Mouse (Mus musculus) ES-E14 (cell line): Measurements from ENCODE around the gene Rin2. TPM values are rescaled to one million over a fixed set of nuclear protein-coding genes. Genes with fewer than 3 reads are reported as not detected.
A peak's percentile ranks its signal among the peaks of the same experiment; 100 is the strongest.

Source experiments
- DNase-seq: peaks from one replicate; pipeline ENCODE4 v3.0.0-alpha.2; 2013; ENCODE audit warnings: low read depth, low spot score
- H3K27ac ChIP-seq: 2 replicates; pipeline ENCODE4 v1.5.1; 2012; ENCODE audit warnings: low read depth, mild to moderate bottlenecking, low read length, moderate library complexity, mixed read lengths; ENCODE audit not compliant: poor library complexity, insufficient read depth, severe bottlenecking
- H3K36me3 ChIP-seq: 2 replicates; pipeline ENCODE4 v1.6.1; 2012; ENCODE audit warnings: mild to moderate bottlenecking, low read length, moderate library complexity, mixed read lengths; ENCODE audit not compliant: control insufficient read depth, poor library complexity, insufficient read depth, severe bottlenecking
- H3K4me1 ChIP-seq, 2 experiments: fragments of 150-350 bp in 1 of 2; sonication (generic) in 1 of 2; 2 replicates each; pipeline ENCODE4 v1.6.1; 2012; ENCODE audit warnings: low read length in 2 of 2, mild to moderate bottlenecking in 1 of 2, mixed read lengths in 1 of 2; ENCODE audit not compliant: control insufficient read depth in 2 of 2, insufficient read depth in 2 of 2, poor library complexity in 1 of 2
- H3K4me3 ChIP-seq, 2 experiments: fragments of 150-350 bp in 1 of 2; sonication (generic) in 1 of 2; 2 replicates each; pipeline ENCODE4 v1.5.1; 2012; ENCODE audit warnings: low read length in 2 of 2, low read depth in 1 of 2, mild to moderate bottlenecking in 1 of 2, mixed read lengths in 1 of 2; ENCODE audit not compliant: insufficient read depth in 1 of 2, poor library complexity in 1 of 2, severe bottlenecking in 1 of 2
- H3K9ac ChIP-seq: 2 replicates; pipeline ENCODE4 v1.6.1; 2012; ENCODE audit warnings: low read depth, mild to moderate bottlenecking, low read length, mixed read lengths; ENCODE audit not compliant: poor library complexity, insufficient read depth, severe bottlenecking
- H3K9me3 ChIP-seq: fragments of 150-350 bp; sonication (generic); 2 replicates; pipeline ENCODE4 v1.6.1; 2012; ENCODE audit warnings: low read depth, mild to moderate bottlenecking, low read length; ENCODE audit not compliant: control insufficient read depth, insufficient read depth
- CHD2 ChIP-seq: IDR thresholded peaks from 2 replicates; pipeline ENCODE4 v1.6.1; 2014; ENCODE audit warnings: mild to moderate bottlenecking, low read depth, low read length, inconsistent platforms
- HCFC1 ChIP-seq: IDR thresholded peaks from 2 replicates; pipeline ENCODE4 v1.6.1; 2012; ENCODE audit warnings: low read length, inconsistent platforms, borderline replicate concordance; ENCODE audit not compliant: insufficient read depth
- MAFK ChIP-seq: IDR thresholded peaks from 2 replicates; pipeline ENCODE4 v1.6.1; 2014; ENCODE audit warnings: mild to moderate bottlenecking, low read depth, low read length, inconsistent platforms; ENCODE audit not compliant: insufficient read depth
- ZC3H11A ChIP-seq: IDR thresholded peaks from 2 replicates; pipeline ENCODE4 v1.6.1; 2012; ENCODE audit warnings: low read depth, mild to moderate bottlenecking, inconsistent platforms, low read length, borderline replicate concordance
- ZNF384 ChIP-seq: IDR thresholded peaks from 2 replicates; pipeline ENCODE4 v1.6.1; 2012; ENCODE audit warnings: low read depth, low read length, inconsistent platforms
- in situ Hi-C, 2 experiments: fragments of 600-800 bp; cut with MboI; formaldehyde crosslinking; loops; one replicate each; pipeline ENCODE4 v1.15.1; 2025; ENCODE audit warnings: low sequenced_read_pairs in 2 of 2, inconsistent platforms in 1 of 2; ENCODE audit not compliant: unreplicated experiment in 2 of 2
- total RNA-seq: library from RNA; depleted of rRNA; stranded (reverse); fragments of 300-350 nt; gene quantifications from 2 replicates; pipeline ENCODE4 v1.2.3, GENCODE M21; 2012

Gene Rin2
- total RNA-seq, 1 experiment, result 3.7 TPM

- no peaks in the 10 kb centered on the region for H3K36me3 ChIP-seq
- no peak for DNase-seq
- no peak overlapping the region for H3K4me3 ChIP-seq
- no peak overlapping the region for H3K27ac ChIP-seq
- no peak for TF ChIP-seq CHD2
- no peak for TF ChIP-seq ZNF384
- TF ChIP-seq HCFC1, result no peak
- TF ChIP-seq MAFK, result no peak
- TF ChIP-seq ZC3H11A, result no peak
- in situ Hi-C loops, result no loop called here
- no peaks in the 10 kb centered on the region for H3K4me1 ChIP-seq
- no peak overlapping the region for H3K9ac ChIP-seq
- H3K9me3 ChIP-seq, result no peaks in the 10 kb centered on the region
Measured at GRCm38 (mm10) chr2:145684891-145685290, 9.9 kb downstream of the Rin2 start.

DNA sequence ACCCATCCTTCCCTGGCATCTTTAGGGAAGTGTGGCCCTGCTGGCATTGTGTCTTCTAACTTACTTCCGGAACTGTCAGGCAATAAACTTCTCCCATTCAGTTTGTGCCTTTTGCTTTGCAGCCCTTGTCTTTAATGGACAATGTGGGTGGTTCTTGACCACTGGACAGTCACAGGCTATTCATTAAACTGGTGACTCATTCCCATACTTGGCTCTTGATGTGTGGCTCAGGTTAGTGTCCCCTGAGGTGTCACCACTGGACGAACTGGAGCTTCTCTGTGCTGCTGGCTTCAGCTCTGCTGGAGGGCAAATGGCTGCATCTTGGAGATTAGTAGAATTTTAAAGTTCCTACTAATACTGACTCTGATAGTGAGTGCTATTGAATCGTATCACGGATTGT is 11.0 kb downstream of the Rin2 start:
- Histone ChIP-seq H3K9me3 (no peaks in the 10 kb centered on the region), H3K4me3 (no peak overlapping the region), H3K36me3 (no peaks in the 10 kb centered on the region), H3K4me1 (no peaks in the 10 kb centered on the region), H3K9ac (no peak overlapping the region), H3K27ac (no peak overlapping the region)
- TF ChIP-seq MAFK (no peak), ZC3H11A (no peak), HCFC1 (no peak), CHD2 (no peak), ZNF384 (no peak)
- no peak for DNase-seq
- in situ Hi-C loops, result no loop called here

DNA sequence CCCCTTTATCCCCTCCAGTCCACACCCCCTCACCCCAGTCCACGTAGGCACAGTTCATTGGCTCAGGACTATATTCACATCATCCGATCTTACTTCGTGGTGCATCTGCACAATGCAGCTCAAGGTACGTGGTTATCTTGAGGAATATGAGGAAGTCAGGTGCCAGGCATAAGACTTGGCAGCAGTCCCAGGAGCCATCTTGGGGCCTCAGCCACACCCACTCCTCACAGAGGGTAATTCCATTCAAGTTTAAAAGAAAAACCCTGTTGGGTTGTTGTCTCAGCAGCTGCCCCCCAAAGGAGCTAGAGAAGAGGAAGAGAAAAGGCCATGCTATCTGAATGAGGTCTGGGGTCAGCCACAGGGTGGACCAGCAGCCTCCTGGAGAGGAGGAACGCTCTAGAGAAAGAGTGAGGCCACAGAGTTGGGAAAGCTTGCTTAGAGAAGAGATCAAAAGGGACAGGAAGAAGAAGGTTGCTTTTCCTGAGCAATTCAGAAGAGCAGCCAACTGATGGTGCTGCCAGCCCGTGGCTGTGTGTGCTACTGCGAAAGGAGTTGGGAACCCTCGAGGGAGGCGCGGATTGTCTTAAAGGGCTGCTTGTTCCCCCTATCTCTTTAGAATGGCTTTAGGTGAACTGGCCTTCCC is 16.5 kb downstream of the Rin2 start:
- no peaks in the 10 kb centered on the region for H3K9me3 ChIP-seq
- no peak overlapping the region for H3K4me3 ChIP-seq
- TF ChIP-seq MAFK (no peak), CHD2 (no peak), ZC3H11A (no peak), HCFC1 (no peak), ZNF384 (no peak)
- no peak overlapping the region for H3K27ac ChIP-seq
- H3K9ac ChIP-seq, result no peak overlapping the region
- H3K36me3 ChIP-seq, result no peaks in the 10 kb centered on the region
- in situ Hi-C loops, result no loop called here
- no peaks in the 10 kb centered on the region for H3K4me1 ChIP-seq
- DNase-seq, result no peak

GRCm38 (mm10) chr2:145697160-145697559 is 22.1 kb downstream of the Rin2 start:
- no peak for TF ChIP-seq MAFK
- no peak for TF ChIP-seq CHD2
- in situ Hi-C loops, result no loop called here
- H3K4me1 ChIP-seq, result no peaks in the 10 kb centered on the region
- H3K36me3 ChIP-seq, result no peaks in the 10 kb centered on the region; the same call in 1 of the 2 replicates
- no peak overlapping the region for H3K4me3 ChIP-seq
- DNase-seq, result no peak
- no peak overlapping the region for H3K27ac ChIP-seq
- no peaks in the 10 kb centered on the region for H3K9me3 ChIP-seq
- H3K9ac ChIP-seq, result no peak overlapping the region

DNA sequence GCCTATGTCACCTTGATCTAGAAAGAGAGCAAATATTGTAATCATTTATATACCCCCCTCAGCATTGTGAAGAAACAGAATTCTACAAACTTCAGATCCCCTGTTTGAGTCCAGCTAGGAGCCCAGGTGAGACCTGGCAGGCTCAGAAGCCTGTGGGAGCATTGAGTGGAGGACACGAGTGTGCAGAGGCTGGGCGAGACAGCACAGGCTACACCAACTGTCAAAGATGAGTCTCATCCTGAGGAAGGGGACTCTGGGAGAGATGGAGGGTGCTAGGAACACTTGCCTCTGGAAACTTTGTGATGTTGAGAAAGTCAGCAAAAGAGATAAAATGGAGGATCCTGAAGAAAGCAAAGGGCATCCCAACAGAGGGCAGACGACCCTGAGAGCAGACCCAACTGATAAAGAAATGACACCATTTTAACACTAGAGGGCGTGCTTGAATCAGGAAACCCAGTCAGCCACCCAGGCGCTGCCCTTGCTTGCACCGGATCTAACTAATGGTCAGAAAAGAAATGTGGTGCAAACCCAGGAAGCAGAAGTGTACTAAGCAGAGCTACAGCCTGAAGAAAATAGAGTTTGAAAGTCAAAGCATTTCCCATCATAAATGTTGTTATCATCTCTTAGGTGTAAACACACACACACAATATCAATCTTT is 24.5 kb downstream of the Rin2 start:
- Histone ChIP-seq H3K9me3 (no peaks in the 10 kb centered on the region), H3K36me3 (no peaks in the 10 kb centered on the region; the same call in 1 of the 2 replicates), H3K27ac (no peak overlapping the region), H3K4me1 (no peaks in the 10 kb centered on the region), H3K4me3 (no peak overlapping the region), H3K9ac (no peak overlapping the region)
- in situ Hi-C loops, result no loop called here
- TF ChIP-seq ZC3H11A (peak; percentile 85; the same call in 1 of the 2 replicates), MAFK (0 out of 2 replicates have a peak, but pooled peaks have one; percentile 8), ZNF384 (no peak)
- peak; percentile 50 for DNase-seq
